Mouse (Mus musculus): ENCODE results near the gene Vil1.

DNA sequence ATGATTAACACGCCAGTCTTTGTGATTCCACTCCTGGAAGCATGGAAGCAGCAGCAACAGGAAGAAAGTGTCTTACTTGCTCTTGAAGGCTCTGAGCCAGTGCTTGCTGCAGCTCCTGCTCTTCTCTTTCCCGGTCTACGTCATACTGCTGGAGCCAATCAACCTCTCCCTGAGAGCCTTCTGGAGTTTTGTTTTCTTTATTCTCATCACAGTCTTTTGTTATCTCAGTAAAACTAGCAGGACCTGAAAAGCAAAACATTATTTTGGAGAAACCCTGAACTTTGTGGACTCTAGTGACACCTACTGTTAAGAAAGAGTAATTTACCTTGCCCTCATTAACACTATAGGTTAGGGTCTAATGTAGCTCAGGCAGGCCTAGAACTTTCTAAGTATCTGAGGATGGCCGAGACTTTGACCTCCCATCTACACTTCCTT is 43.5 kb downstream of the Vil1 start:
- TF ChIP-seq POLR2A (IDR thresholded peaks at IDR 0.05; ENCODE audit: control insufficient read depth, extremely low read depth, insufficient read depth, low read length, poor library complexity) = no peak
- TF ChIP-seq CTCF (IDR thresholded peaks at IDR 0.05; ENCODE audit: borderline replicate concordance, control insufficient read depth, extremely low read depth, insufficient read depth, low read length, poor library complexity) = no peak
